Mouse (Mus musculus) CD4-positive, CD25-positive, alpha-beta regulatory T cell, adult 4 months (primary cell): ENCODE measurements around the gene Mcat. TPM values are rescaled to one million over a fixed set of nuclear protein-coding genes. Genes with fewer than 3 reads are reported as not detected.

ENCODE experiments used
- ATAC-seq: one replicate; pipeline ENCODE4 v1.8.0; 2017
- polyA plus RNA-seq, 2 experiments: library from polyadenylated mRNA; unstranded; fragments of 100-300 nt; shearing (Covaris generic); gene quantifications; one replicate each; pipeline ENCODE4 v1.2.1; 2017

Gene Mcat
- polyA plus RNA-seq: 1 to 10 TPM; 2.3 to 3.2 TPM

- peak; percentile 56 for ATAC-seq
Observed at GRCm38 (mm10) chr15:83563327-83563856, at the start of gene Mcat, which contains the start of gene Tspo. Gene Mcat (minus strand): TSS chr15:83563787. Gene Tspo (plus strand): TSS chr15:83563592.

DNA sequence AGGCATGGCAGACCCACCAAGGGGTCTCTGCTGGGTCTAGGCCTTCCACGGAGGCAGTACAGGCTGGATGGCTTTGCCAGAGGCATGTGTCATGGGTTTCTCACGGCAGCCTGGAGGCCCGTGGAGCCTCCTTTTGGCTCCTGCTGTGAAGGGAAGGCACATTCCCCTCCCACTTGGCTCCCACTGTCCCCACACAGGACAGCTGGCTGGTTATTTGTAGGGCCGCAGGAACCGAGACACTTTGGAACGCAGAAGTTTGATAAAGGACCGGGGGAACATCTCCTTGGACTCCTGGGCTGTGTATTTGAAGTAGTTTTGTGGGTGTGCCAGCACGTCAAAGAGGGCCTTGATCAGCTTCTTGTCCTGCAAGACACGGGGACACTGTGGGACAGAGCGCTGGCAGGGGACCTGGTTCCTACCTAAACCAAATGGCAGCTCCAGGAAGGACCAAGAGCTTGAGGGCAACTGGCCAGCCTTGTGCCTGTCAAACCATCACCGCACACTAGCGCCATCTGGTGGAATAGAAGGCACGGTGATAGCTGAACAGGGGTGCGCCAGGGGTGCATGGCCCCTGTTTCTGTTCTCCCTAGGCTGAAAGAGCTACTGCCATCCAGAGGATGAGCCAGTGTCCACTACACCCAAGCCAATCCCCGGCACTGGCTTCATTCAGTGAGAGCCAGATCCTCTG is 43.7 kb upstream of the Mcat start:
- peak; percentile 42 for ATAC-seq

GRCm38 (mm10) chr15:83606700-83607099 is 43.1 kb upstream of the Mcat start:
- ATAC-seq: no peak

GRCm38 (mm10) chr15:83606216-83606615 is 42.6 kb upstream of the Mcat start:
- ATAC-seq: no peak

DNA sequence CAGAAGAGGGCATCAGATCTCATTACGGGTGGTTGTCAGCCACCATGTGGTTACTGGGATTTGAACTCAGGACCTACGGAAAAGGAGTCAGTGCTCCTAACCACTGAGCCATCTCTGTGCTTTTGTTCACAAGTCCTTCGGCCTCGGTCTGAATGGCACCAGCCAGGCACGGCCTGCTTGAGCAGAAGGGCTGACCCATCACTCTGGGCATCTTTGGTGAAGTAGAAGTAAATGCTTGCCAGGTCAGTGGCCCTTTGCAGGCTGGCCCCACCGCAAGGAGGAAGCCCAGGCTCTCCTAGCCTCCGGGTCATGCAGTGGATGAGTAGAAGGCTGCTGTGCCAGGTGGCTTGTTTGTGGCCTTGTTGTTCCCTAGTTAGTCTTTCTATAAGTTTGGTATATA is 39.8 kb upstream of the Mcat start:
- no peak for ATAC-seq

DNA sequence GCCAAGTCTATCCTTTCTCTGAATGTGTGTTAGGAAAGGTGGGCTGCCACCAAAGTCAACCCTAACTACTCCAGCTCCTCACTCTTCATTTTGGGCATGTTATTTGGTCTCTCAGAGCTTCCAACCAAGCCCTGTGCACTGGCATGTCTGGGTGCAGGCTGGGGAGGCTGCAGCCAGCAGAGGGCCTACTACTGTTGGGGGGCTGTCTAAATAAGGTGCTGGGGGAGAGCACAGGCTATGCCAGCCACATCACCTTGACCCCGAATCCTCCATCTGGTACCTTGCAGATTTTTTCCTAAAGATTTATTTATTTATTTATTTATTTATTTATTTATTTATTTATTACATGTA is 39.4 kb upstream of the Mcat start:
- peak; percentile 36 for ATAC-seq

DNA sequence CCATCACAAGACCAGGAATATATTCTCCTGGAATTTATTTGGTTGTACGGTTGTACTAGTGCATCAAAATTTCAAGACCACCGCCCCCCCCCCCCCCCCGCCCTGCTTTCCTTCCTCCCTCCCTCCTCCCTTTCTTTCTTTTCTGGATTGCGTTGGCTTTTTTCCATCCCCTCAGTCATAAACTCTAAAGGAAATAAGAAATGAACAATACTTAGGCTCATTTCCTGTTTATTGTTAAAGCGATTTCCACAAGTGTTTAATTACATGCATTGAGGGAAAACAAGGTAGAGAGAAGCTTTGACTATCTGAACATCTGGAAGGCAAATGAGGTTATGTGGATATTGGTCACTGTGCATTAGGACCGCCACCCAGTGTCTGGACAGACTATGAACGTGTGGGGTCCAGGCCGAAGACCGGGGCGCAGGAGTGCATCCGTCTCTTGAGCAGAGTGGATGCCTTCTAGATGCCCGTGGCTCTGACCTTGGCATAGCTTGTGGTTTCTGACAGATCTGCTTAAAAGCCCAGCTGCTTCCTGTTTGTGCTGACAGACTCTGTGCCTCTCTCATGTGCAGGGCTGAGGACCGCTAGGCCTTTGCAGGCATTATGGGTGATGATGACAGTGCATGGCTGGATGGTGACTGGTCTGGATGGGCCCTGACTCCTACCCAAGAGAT is 38.9 kb upstream of the Mcat start:
- peak; percentile 91 for ATAC-seq

DNA sequence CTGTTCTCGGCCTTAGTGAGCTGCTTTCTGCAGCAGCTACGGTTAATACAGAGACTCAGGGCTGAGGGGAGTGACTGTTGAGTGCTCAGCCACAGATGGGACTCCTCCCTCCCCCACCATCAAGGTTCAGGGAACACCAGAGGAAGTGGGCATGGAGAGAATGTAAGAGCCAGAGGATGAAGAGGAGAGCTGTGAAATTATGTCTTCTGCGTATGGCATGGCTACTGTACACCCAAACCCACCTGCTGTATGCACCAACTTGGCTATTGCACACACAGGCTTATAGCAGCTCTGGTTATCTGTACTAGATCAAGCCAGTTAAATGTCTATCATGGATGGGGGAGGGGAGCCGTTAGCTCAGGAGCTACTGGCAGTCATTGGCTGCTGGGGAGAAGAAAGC is 37.6 kb upstream of the Mcat start:
- no peak for ATAC-seq

GRCm38 (mm10) chr15:83596833-83597232 is 33.2 kb upstream of the Mcat start:
- no peak for ATAC-seq

DNA sequence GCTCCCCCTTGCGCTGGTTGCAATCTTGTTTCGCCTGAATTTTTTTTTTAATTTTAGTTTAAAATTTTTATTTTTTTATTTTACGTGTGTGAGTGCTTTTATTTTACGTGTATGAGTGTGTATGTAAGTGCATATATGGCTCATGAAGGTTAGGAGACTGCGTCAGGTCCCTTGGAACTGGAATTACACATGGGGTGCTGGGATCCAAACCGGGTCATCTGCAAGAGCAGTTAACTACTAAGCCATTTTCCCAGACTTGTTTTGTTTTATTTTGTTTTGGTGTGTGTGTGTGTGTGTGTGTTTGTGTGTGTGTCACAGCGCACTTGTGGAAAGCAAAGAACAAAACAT is 31.8 kb upstream of the Mcat start:
- ATAC-seq: no peak

GRCm38 (mm10) chr15:83594513-83595363 is 31.2 kb upstream of the Mcat start, which contains the start of gene Ttll12:
Gene Ttll12 (minus strand): TSS chr15:83595157.
- peak; percentile 88 for ATAC-seq

GRCm38 (mm10) chr15:83593702-83594512 is 30.3 kb upstream of the Mcat start:
- ATAC-seq: no peak

- ATAC-seq: no peak
Observed at GRCm38 (mm10) chr15:83593189-83593585, 29.6 kb upstream of the Mcat start.

DNA sequence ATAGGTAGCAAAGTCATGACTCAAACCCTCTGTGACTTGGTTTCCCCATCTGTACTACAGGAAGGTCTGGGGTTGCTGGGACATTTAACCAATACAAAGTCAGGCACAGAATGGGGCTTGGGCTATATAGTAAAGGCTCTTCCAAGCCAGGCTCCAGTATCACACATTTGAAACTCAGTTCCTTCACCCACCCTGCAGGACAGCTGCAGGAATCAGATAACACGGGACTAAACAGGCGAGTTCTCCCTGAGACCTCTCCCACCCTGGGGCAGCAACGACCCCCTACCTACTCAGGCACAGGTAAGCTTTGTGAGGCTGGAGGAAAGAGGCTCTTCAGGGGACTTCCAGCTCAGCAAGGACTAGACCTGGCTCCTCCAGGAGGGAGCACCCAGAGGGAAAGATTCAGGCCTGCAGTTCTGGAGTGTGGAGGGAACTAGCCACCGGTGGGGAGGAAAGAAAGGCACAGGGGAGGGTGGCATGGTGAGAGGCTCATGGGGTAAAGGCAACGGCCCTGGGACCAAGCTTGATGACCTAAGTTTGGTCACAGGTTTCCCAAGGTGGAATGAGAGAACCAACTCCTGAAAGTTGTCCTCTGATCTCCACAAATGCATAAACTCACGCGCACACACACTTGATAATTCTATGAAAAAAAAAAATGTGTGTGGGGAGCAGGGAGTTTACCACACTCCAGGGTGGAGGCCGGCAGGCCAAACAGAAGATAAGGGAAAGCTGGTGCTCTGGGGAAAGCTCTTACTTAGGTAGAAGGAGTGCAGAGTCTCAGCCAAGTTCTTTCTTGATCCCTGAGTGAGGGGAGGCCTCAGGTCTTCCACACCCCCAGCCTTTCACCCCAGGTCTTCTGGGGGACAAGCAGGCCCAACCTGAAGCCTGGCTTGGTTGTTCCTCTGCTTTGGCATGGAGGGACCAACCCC is 28.9 kb upstream of the Mcat start:
- no peak for ATAC-seq

DNA sequence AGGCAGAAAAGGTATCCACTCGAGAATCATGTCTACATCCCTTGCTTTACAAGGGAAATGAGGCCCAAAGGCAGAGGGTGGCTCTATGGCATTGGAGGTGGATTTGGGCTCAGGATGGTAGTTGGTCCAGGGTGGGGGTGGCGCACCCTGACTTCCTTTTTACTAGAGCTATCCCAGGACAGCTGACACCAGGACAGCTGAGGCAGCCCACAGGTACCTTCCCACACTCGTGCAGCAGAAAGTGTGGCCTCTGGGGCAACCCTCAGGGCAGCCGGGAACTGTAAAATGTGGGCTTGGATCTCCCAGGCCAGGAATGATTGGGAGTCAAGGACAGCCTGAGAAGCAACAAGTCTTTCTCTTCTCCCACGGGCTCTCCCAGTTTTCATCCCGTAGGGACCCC is 28.2 kb upstream of the Mcat start:
- ATAC-seq: no peak

DNA sequence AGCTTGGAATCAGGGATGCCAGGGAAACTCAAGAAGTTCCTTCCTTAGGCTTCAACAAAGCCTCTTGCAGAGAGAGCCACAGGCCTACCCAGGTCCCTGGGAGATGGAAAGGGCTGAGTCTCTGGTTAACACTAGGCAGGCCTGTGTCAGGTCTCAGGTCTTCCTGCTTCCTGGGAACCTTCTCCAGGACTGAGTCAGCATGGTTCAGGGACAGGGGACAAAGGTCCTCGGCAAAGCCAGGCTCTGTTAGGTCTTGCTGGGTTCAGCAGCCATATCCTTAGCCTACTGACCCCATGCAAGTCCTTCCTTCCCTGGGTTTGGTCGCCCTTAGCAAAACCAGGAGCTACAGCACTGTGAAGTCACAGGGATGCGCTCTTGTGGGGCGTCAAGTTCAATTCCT is 27.3 kb upstream of the Mcat start:
- ATAC-seq: no peak

GRCm38 (mm10) chr15:83584741-83585220 is 21.2 kb upstream of the Mcat start:
- no peak for ATAC-seq

DNA sequence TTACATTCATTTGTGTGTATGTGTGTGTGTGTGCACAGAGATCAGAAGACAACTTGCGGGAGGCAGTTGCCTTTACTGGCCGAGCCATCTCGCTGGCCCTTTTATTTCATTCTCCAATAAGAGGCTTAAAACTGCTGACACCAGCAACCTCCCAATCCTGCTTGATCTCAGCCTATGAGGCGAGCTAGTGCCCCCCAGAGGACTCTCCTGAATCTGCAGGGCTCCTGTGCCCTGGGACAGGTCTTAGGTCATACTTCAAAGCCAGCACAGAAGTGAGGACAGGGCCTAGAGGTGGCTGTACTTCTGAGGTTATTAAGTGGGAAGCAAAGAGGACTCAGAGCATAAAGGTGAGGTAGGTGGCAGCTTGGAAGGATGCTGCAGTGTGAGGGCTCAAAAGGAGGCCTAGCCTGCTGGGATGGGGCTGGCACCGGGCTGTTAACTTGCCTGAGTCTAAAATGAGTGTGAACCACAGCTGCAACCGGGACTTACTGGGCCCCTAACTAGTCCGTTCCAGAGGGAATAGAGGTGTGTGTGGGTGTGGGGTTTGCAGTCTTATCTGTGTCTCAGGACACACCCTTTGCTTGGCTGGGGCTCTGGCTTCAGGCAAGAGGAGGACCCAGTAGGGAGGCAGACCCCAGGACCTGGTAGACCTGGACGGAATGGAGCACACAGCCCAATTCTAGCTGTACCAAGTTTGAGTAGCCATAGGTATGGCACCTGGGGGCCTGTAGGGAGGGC is 20.0 kb upstream of the Mcat start:
- ATAC-seq: no peak

DNA sequence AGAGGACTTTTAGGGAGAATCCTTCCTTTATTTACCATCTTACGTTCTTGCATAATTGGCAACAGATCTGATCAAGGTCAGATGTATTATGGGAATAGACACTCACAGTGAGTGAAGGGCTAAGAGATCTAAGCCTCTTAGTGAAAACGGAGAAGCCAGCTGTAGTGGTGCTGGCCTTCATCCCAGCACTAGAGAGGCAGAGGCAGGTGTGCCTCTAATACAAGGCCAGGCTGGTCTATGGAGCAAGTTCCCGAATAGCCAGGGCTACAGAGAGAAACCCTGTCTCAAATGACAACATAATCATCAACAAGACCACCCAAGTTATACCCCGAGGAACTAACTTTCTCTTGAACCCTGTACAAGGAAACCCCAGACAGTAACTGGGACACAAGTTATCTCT is 19.3 kb upstream of the Mcat start:
- ATAC-seq: no peak

GRCm38 (mm10) chr15:83576651-83577050 is 13.1 kb upstream of the Mcat start:
- no peak for ATAC-seq
